Comparison of ENCODE assay signal across 8 mouse cellular contexts in genomic region chr17:42126488-42127237, GRCm38 (mm10).
A peak's percentile ranks its signal among the peaks of the same experiment; 100 is the strongest.
DNase-seq lines count a peak whose midpoint lies in the region; ATAC-seq and TF ChIP-seq lines count a peak whose summit lies in the region.

No protein-coding gene starts in this region.

- no peak overlapping the region for H3K4me2 ChIP-seq in forebrain, embryonic 14.5 days (ENCODE audit: low read length)
- no peak overlapping the region for H3K4me2 ChIP-seq in intestine, postnatal 0 days (replicated peaks; ENCODE audit: low read depth)
- no peak overlapping the region for H3K4me2 ChIP-seq in midbrain, embryonic 13.5 days (replicated peaks)

- H3K27ac ChIP-seq in forebrain, embryonic 14.5 days (ENCODE audit: low read depth, low read length) = no peak overlapping the region
- H3K27ac ChIP-seq in forebrain, embryonic 10.5 days = no peak overlapping the region
- H3K27ac ChIP-seq in intestine, postnatal 0 days (ENCODE audit: low read depth, low read length) = no peak overlapping the region
- no peak overlapping the region for H3K27ac ChIP-seq in midbrain, embryonic 13.5 days

- 74% methylated on average over 9 of the region's 9 CpGs for WGBS in forebrain, embryonic 14.5 days
- WGBS in forebrain, embryonic 10.5 days = 85% methylated on average over 9 of the region's 9 CpGs
- 41% methylated on average over 9 of the region's 9 CpGs for WGBS in intestine, postnatal 0 days
- WGBS in midbrain, embryonic 13.5 days = 61% methylated on average over 9 of the region's 9 CpGs

- ATAC-seq in forebrain, embryonic 14.5 days = peak; percentile 73; the same call in 1 of the 2 replicates
- ATAC-seq in intestine, postnatal 0 days = 0 out of 2 replicates have a peak, but pooled peaks have one; percentile 8
- peak; percentile 83 for ATAC-seq in midbrain, embryonic 13.5 days

- H3K4me3 ChIP-seq in forebrain, embryonic 14.5 days (ENCODE audit: low read depth, low read length) = no peak overlapping the region
- no peak overlapping the region for H3K4me3 ChIP-seq in forebrain, embryonic 10.5 days
- H3K4me3 ChIP-seq in intestine, postnatal 0 days (ENCODE audit: low read depth, low read length) = no peak overlapping the region
- no peak overlapping the region for H3K4me3 ChIP-seq in midbrain, embryonic 13.5 days (replicated peaks)

- DNase-seq in forebrain, embryonic 14.5 days (ENCODE audit: low spot score) = peak; percentile 56
- DNase-seq in forebrain, embryonic 10.5 days (ENCODE audit: extremely low spot score, low spot score) = no peak
- peak; percentile 84 for DNase-seq in Muller cell, postnatal 12 days (ENCODE audit: inconsistent ontology term)
- DNase-seq in embryo, embryonic 11 days = peak; percentile 2
- no peak for DNase-seq in thymus, postnatal 25 days
- no peak for DNase-seq in layer of hippocampus, adult 11-12 months (ENCODE audit: low spot score)

- no peak overlapping the region for H3K9ac ChIP-seq in forebrain, embryonic 14.5 days (ENCODE audit: low read length)
- H3K9ac ChIP-seq in intestine, postnatal 0 days (ENCODE audit: low read depth, low read length) = no peak overlapping the region
- no peak overlapping the region for H3K9ac ChIP-seq in midbrain, embryonic 13.5 days (replicated peaks)

- H3K36me3 ChIP-seq in forebrain, embryonic 14.5 days (ENCODE audit: control insufficient read depth, insufficient read depth, low read length) = no peaks in the 10 kb centered on the region
- no peaks in the 10 kb centered on the region for H3K36me3 ChIP-seq in forebrain, embryonic 10.5 days (replicated peaks)
- H3K36me3 ChIP-seq in intestine, postnatal 0 days (ENCODE audit: control insufficient read depth, insufficient read depth) = no peaks in the 10 kb centered on the region
- no peaks in the 10 kb centered on the region for H3K36me3 ChIP-seq in midbrain, embryonic 13.5 days

- no peaks in the 10 kb centered on the region for H3K4me1 ChIP-seq in forebrain, embryonic 14.5 days (ENCODE audit: control insufficient read depth, insufficient read depth, low read length)
- no peaks in the 10 kb centered on the region for H3K4me1 ChIP-seq in forebrain, embryonic 10.5 days
- H3K4me1 ChIP-seq in intestine, postnatal 0 days (replicated peaks; ENCODE audit: control insufficient read depth, insufficient read depth, low read length) = no peaks in the 10 kb centered on the region
- H3K4me1 ChIP-seq in midbrain, embryonic 13.5 days (replicated peaks) = 0 out of 2 replicates have a peak, but pooled peaks cover 4% of the 10 kb centered on the region

- no peak for TF ChIP-seq CTCF in intestine, postnatal 0 days (IDR thresholded peaks at IDR 0.05; ENCODE audit: low read depth)

- H3K27me3 ChIP-seq in forebrain, embryonic 14.5 days (replicated peaks; ENCODE audit: control insufficient read depth, insufficient read depth, low read length) = no peaks in the 10 kb centered on the region
- no peaks in the 10 kb centered on the region for H3K27me3 ChIP-seq in forebrain, embryonic 10.5 days (ENCODE audit: poor library complexity, severe bottlenecking)
- no peaks in the 10 kb centered on the region for H3K27me3 ChIP-seq in intestine, postnatal 0 days (replicated peaks; ENCODE audit: control insufficient read depth, insufficient read depth, low read length)
- H3K27me3 ChIP-seq in midbrain, embryonic 13.5 days = no peaks in the 10 kb centered on the region

- H3K9me3 ChIP-seq in forebrain, embryonic 14.5 days (replicated peaks; ENCODE audit: control insufficient read depth, low read length) = no peaks in the 10 kb centered on the region
- no peaks in the 10 kb centered on the region for H3K9me3 ChIP-seq in forebrain, embryonic 10.5 days
- H3K9me3 ChIP-seq in intestine, postnatal 0 days (ENCODE audit: control insufficient read depth) = no peaks in the 10 kb centered on the region
- no peaks in the 10 kb centered on the region for H3K9me3 ChIP-seq in midbrain, embryonic 13.5 days

Comparison
In these comparisons a context has a peak if more than half of its experiments do, and no peak if none do; other contexts are left out.
1. DNase-seq: peak in forebrain, embryonic 14.5 days (single experiment), Muller cell, postnatal 12 days (single experiment) and embryo, embryonic 11 days (single experiment); none in forebrain, embryonic 10.5 days (single experiment), thymus, postnatal 25 days (single experiment) and layer of hippocampus, adult 11-12 months (single experiment).
2. ATAC-seq: peak in every context shown above with its lines; median percentile 83 in midbrain, embryonic 13.5 days; 73 in forebrain, embryonic 14.5 days; 8 in intestine, postnatal 0 days.